Mouse (Mus musculus): ENCODE data around the gene Ttc6.

The Ttc6 gene

GRCm38 (mm10) chr12:57563909-57564308 lies at the start of gene Ttc6:
Gene Ttc6, plus strand, starts transcription at chr12:57564113.
- DNase-seq (ENCODE audit: extremely low spot score, low read depth, low spot score): no peak

- DNase-seq (ENCODE audit: extremely low spot score, low read depth, low spot score): no peak
These were observed 49.4 kb upstream of the Ttc6 start for GRCm38 (mm10) chr12:57514552-57514951.

GRCm38 (mm10) chr12:57515702-57516377 lies 48.1 kb upstream of the Ttc6 start:
- no peak for DNase-seq (ENCODE audit: extremely low spot score, low read depth, low spot score)

GRCm38 (mm10) chr12:57528335-57528734 lies 35.6 kb upstream of the Ttc6 start:
- no peak for DNase-seq (ENCODE audit: extremely low spot score, low read depth, low spot score)

- DNase-seq (ENCODE audit: extremely low spot score, low read depth, low spot score): no peak
These were observed 33.4 kb upstream of the Ttc6 start for GRCm38 (mm10) chr12:57530474-57530873.

- DNase-seq (ENCODE audit: extremely low spot score, low read depth, low spot score): no peak
These were observed 29.4 kb upstream of the Ttc6 start for GRCm38 (mm10) chr12:57534517-57534878.

GRCm38 (mm10) chr12:57534879-57535611 lies 28.9 kb upstream of the Ttc6 start:
- no peak for DNase-seq (ENCODE audit: extremely low spot score, low read depth, low spot score)

GRCm38 (mm10) chr12:57536056-57536908 lies 27.6 kb upstream of the Ttc6 start:
- no peak for DNase-seq (ENCODE audit: extremely low spot score, low read depth, low spot score)

- DNase-seq (ENCODE audit: extremely low spot score, low read depth, low spot score): no peak
These were observed 26.8 kb upstream of the Ttc6 start for GRCm38 (mm10) chr12:57536909-57537670.

GRCm38 (mm10) chr12:57537791-57538587 lies 25.9 kb upstream of the Ttc6 start:
- no peak for DNase-seq (ENCODE audit: extremely low spot score, low read depth, low spot score)

- DNase-seq (ENCODE audit: extremely low spot score, low read depth, low spot score): no peak
These were observed 25.0 kb upstream of the Ttc6 start for GRCm38 (mm10) chr12:57538588-57539550.

- DNase-seq (ENCODE audit: extremely low spot score, low read depth, low spot score): no peak
These were observed 24.3 kb upstream of the Ttc6 start for GRCm38 (mm10) chr12:57539551-57539985.

- DNase-seq (ENCODE audit: extremely low spot score, low read depth, low spot score): no peak
These were observed 22.8 kb upstream of the Ttc6 start for GRCm38 (mm10) chr12:57541118-57541517.

GRCm38 (mm10) chr12:57541931-57542745 lies 21.8 kb upstream of the Ttc6 start:
- no peak for DNase-seq (ENCODE audit: extremely low spot score, low read depth, low spot score)

GRCm38 (mm10) chr12:57542746-57543626 lies 20.9 kb upstream of the Ttc6 start:
- no peak for DNase-seq (ENCODE audit: extremely low spot score, low read depth, low spot score)

- no peak for DNase-seq (ENCODE audit: extremely low spot score, low read depth, low spot score)
These were observed 20.3 kb upstream of the Ttc6 start for GRCm38 (mm10) chr12:57543627-57543991.

Measured in hindlimb bud, embryonic 11.5 days (tissue).